Mouse (Mus musculus): ENCODE results near the gene Taf5. TPM values are rescaled to one million over a fixed set of nuclear protein-coding genes. Genes with fewer than 3 reads are reported as not detected.

Gene Taf5
- 11.7 TPM for polyA plus RNA-seq (2015; fragmentation: Illumina TruSeq; extraction: RNeasy Lipid Tissue Mini Kit (QIAGEN cat#74804); ENCODE audit: insufficient read depth, low replicate concordance)

DNA sequence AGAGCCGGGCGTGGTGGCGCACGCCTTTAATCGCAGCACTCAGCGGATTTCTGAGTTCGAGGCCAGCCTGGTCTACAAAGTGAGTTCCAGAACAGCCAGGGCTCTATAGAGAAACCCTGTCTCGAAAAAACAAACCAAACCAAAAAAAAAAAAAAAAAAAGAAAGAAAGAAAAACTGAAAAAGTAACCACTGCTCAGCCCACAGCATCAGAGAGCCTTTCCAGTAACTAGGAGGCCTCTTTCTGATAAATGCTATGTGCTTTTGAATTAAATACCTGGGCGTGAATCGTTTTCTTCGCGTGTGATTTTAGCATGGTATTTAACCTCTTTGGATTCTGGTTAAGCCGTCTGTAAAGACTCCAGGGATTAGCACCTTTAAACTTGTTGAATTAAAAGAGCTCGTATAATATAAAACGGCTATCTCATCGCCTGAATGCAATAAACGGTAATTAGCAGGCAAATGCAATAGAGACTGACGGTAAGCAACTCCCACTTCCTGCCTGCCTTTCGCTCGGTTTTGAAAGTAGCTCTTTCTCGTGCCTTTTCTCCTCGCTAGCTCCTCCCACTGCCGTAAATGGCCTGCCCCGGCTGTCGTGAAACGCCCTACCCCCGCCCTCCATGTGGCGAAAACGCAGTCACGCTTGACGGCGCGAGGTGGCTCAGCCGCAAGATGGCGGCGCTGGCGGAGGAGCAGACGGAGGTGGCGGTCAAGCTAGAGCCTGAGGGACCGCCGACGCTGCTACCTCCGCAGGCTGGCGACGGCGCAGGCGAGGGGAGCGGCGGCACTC lies at the start of gene Taf5:
TSS of gene Taf5 (plus strand) at position 651 of the 787 bp plus-strand sequence.

DNA sequence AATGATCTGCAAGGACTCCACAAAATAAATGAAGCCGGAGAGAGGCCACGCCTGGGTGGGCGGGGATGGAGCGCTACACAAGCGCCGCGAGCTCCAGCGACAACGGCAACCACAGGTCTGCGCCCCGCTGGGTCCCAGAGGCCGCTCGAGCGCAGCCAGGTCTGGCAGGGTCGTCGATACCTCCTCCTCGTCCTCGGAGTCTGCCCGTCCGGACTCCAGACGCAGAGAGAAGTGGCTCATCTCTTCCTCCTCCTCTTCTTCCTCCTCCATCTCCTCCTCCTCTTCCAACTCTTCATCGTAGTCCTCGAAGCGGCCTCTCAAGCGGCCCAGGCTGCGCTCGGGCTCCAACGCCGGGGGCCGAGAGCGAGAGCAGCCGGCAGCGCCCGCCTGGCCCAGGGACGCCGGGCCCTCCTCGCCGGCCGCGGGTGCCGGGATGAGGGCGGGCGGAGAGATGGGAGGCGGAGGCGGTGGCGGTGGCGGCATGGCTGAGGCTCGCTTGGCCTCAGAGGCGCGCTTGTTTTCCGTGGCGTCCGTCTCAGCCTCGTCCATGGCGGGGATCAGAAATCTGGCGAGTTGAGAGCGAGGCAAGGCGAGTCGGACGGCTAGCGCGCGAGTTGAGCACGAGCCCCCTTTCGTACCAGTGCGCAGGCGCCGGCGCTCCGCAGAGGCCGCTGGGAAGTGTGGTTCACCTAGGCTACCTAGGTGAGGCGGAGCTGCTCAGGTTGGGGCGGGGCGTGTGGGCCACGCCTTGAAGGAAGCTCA lies 17.1 kb upstream of the Taf5 start, which contains the start of gene Pcgf6:
TSS of gene Pcgf6 (minus strand) at position 636 of the 762 bp plus-strand sequence.

DNA sequence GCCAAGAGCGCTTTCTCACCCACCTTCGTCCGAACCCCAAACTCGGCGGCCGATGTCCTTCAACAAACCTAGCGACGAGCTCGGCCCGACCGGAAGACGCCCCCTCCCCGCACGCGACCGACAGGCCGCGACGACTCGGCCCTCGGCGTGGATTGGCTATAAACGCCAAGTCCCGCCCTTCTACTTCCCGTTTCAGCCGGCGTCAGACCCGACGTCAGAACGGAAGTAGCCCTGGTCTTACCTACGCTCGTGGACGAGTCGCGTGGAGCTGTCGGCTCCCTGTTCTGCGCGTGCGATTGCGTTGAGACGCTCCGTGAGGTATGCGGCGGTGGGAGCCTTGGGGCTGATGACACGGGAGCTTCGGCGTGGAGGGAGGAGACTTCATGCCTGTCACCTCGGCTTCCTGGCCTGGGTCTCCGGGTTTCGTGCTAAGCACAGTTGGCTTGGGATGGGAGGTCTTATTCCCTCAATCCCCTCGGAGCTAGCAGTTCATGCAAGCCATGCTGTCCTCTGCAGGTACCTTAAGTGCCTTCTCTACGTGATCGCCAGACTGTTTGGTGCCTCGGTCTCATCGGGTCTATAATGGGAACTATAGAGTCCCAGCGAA lies 23.1 kb downstream of the Taf5 start, which contains the start of the genes Usmg5 and Pdcd11:
TSS of gene Usmg5 (minus strand) at position 98 of the 607 bp plus-strand sequence.
TSS of gene Pdcd11 (plus strand) at position 219 of the 607 bp plus-strand sequence.

Other genes starting within 250 kb of the Taf5 start
- gene Ina, start 53.0 kb upstream of the Taf5 start, polyA plus RNA-seq (2015; fragmentation: Illumina TruSeq; extraction: RNeasy Lipid Tissue Mini Kit (QIAGEN cat#74804); ENCODE audit: insufficient read depth, low replicate concordance), result not detected
- gene Nt5c2, start 52.6 kb upstream of the Taf5 start, polyA plus RNA-seq (2015; fragmentation: Illumina TruSeq; extraction: RNeasy Lipid Tissue Mini Kit (QIAGEN cat#74804); ENCODE audit: insufficient read depth, low replicate concordance), result 60.9 TPM
- gene Pcgf6, start 16.8 kb upstream of the Taf5 start, polyA plus RNA-seq (2015; fragmentation: Illumina TruSeq; extraction: RNeasy Lipid Tissue Mini Kit (QIAGEN cat#74804); ENCODE audit: insufficient read depth, low replicate concordance), result 34.3 TPM
- 431 TPM for gene Usmg5, start 22.9 kb downstream of the Taf5 start, polyA plus RNA-seq (2015; fragmentation: Illumina TruSeq; extraction: RNeasy Lipid Tissue Mini Kit (QIAGEN cat#74804); ENCODE audit: insufficient read depth, low replicate concordance)
- 17.8 TPM for gene Pdcd11, start 23.0 kb downstream of the Taf5 start, polyA plus RNA-seq (2015; fragmentation: Illumina TruSeq; extraction: RNeasy Lipid Tissue Mini Kit (QIAGEN cat#74804); ENCODE audit: insufficient read depth, low replicate concordance)
- 17.5 TPM for gene Calhm2, start 70.5 kb downstream of the Taf5 start, polyA plus RNA-seq (2015; fragmentation: Illumina TruSeq; extraction: RNeasy Lipid Tissue Mini Kit (QIAGEN cat#74804); ENCODE audit: insufficient read depth, low replicate concordance)
- gene Calhm1, start 76.5 kb downstream of the Taf5 start, polyA plus RNA-seq (2015; fragmentation: Illumina TruSeq; extraction: RNeasy Lipid Tissue Mini Kit (QIAGEN cat#74804); ENCODE audit: insufficient read depth, low replicate concordance), result not detected
- not detected for gene Calhm3, start 90.0 kb downstream of the Taf5 start, polyA plus RNA-seq (2015; fragmentation: Illumina TruSeq; extraction: RNeasy Lipid Tissue Mini Kit (QIAGEN cat#74804); ENCODE audit: insufficient read depth, low replicate concordance)
- 0.32 TPM for gene Neurl1a, start 111.1 kb downstream of the Taf5 start, polyA plus RNA-seq (2015; fragmentation: Illumina TruSeq; extraction: RNeasy Lipid Tissue Mini Kit (QIAGEN cat#74804); ENCODE audit: insufficient read depth, low replicate concordance)